Mouse (Mus musculus) ES-Bruce4 (cell line): ENCODE data around the gene Isg15. TPM values are rescaled to one million over a fixed set of nuclear protein-coding genes. Genes with fewer than 3 reads are reported as not detected.

ENCODE experiments used
- H3K27ac ChIP-seq: 2 replicates; pipeline ENCODE4 v1.5.1; 2012; ENCODE audit warnings: low read length, inconsistent platforms; ENCODE audit not compliant: insufficient read depth
- H3K27me3 ChIP-seq: 2 replicates; pipeline ENCODE4 v1.6.1; 2012; ENCODE audit warnings: mild to moderate bottlenecking, low read length, inconsistent platforms; ENCODE audit not compliant: control insufficient read depth, poor library complexity, insufficient read depth, severe bottlenecking
- H3K36me3 ChIP-seq: 2 replicates; pipeline ENCODE4 v1.6.1; 2012; ENCODE audit warnings: inconsistent platforms, mild to moderate bottlenecking, low read length, moderate library complexity; ENCODE audit not compliant: control insufficient read depth, poor library complexity, insufficient read depth, severe bottlenecking
- H3K4me1 ChIP-seq: one replicate; pipeline ENCODE4 v1.8.1; 2011; ENCODE audit warnings: low read length; ENCODE audit not compliant: control insufficient read depth, insufficient read depth
- H3K4me3 ChIP-seq: 2 replicates; pipeline ENCODE4 v1.5.1; 2011; ENCODE audit warnings: low read depth, mild to moderate bottlenecking, low read length
- H3K9ac ChIP-seq: 2 replicates; pipeline ENCODE4 v1.6.1; 2012; ENCODE audit warnings: low read depth, mild to moderate bottlenecking, inconsistent platforms; ENCODE audit not compliant: poor library complexity, severe bottlenecking
- H3K9me3 ChIP-seq: replicated peaks from 2 replicates; pipeline ENCODE4 v1.6.1; 2012; ENCODE audit warnings: mild to moderate bottlenecking, low read length, inconsistent platforms; ENCODE audit not compliant: control insufficient read depth, poor library complexity, insufficient read depth, severe bottlenecking
- CTCF ChIP-seq: IDR thresholded peaks from one replicate; pipeline ENCODE4 v1.8.1; 2011; ENCODE audit warnings: low read depth, low read length
- EP300 ChIP-seq: IDR thresholded peaks from 2 replicates; pipeline ENCODE4 v1.6.1; 2011; ENCODE audit warnings: low read depth, low read length; ENCODE audit not compliant: insufficient read depth
- POLR2A ChIP-seq: IDR thresholded peaks from one replicate; pipeline ENCODE4 v1.8.1; 2011; ENCODE audit warnings: low read length; ENCODE audit not compliant: insufficient read depth
- polyA plus RNA-seq: library from polyadenylated mRNA; stranded (reverse); fragments of >200 nt; gene quantifications from 2 replicates; pipeline ENCODE4 v1.2.4, GENCODE M21; 2011; ENCODE audit warnings: low read depth; ENCODE audit not compliant: missing spikeins, insufficient read depth, insufficient read length

The Isg15 gene
- polyA plus RNA-seq, 1 experiment: 10.7 TPM

DNA sequence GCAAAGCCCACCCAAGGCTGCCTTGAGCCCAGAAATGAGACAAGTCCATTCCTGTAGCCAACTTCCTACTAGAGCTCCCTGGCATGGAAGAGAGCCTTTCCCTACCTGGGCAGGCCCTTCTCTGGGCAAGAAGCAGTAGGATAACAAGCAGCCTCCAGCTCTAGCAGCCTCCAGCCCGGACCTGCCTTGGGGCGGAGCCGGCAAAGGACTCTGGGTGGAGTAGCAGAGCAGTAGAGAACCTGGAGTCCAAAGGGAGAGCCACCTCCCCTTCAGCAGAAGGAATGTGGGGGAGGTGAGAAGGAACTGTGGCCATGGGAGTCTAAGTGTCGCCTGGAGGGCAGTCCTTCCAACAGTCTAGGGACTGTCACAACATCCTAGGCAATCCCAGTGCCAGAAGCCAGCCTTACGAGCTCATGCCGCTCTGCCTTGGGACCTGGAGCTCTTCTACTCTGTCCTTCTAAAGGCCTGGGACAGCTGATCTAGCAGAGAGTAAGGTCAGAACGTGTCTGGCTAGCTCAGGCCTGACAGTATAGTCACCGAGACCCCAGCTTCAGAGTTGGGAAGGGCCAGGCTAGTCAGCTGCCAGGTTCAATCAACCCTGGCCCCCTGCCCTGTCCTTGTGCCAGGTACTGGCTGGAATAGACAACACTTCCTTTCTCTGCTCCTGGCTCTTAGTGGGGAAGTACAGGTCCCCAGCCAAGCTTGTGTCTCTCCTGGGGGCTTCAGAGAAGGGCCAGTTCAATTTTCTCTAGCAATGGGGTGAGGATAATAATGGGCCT is 8.0 kb downstream of the Isg15 start:
- peaks cover 16% of the 10 kb centered on the region for H3K36me3 ChIP-seq
- peak overlapping the region; percentile 10; the same call in 1 of the 2 replicates for H3K4me3 ChIP-seq

DNA sequence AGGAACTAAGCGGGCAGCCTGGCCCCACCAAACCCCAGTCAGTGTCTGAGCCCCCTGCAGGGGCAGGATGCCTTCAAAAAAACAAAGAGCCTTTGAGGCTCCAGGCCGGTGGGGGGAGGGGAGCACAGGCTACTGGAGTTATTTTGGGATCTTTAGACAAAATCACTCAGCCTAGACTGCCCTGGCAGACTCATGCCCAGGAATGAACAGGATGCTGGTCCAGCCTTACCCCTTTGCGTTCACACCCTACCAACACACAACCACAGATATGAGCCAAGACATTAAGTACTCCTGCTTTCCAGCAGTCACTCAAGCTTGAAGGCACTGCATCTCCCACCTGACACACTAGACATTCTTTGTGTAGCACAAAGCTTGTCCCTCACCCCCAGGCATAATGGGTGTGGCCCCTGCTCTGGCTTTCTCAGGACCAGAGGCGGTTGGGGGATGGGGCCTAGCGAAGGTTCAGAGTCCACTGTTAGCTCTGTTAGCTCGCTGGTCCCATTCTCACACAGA is 11.8 kb downstream of the Isg15 start:
- Histone ChIP-seq H3K36me3 (peaks cover 18% of the 10 kb centered on the region), H3K9me3 (no peaks in the 10 kb centered on the region), H3K9ac (no peak overlapping the region), H3K4me1 (peaks cover 36% of the 10 kb centered on the region), H3K4me3 (peak overlapping the region; percentile 9; the same call in 1 of the 2 replicates), H3K27me3 (no peaks in the 10 kb centered on the region), H3K27ac (peak overlapping the region; percentile 96)
- TF ChIP-seq EP300 (peak; percentile 97), POLR2A (no peak)

More for the DNA sequence above, 8.0 kb downstream of the Isg15 start:
- peaks cover 29% of the 10 kb centered on the region for H3K4me1 ChIP-seq
- H3K27me3 ChIP-seq: no peaks in the 10 kb centered on the region
- TF ChIP-seq POLR2A (no peak), EP300 (peak; percentile 91), CTCF (no peak)
- H3K9me3 ChIP-seq: no peaks in the 10 kb centered on the region
- H3K27ac ChIP-seq: peak overlapping the region; percentile 90
- peak overlapping the region; percentile 3 for H3K9ac ChIP-seq

DNA sequence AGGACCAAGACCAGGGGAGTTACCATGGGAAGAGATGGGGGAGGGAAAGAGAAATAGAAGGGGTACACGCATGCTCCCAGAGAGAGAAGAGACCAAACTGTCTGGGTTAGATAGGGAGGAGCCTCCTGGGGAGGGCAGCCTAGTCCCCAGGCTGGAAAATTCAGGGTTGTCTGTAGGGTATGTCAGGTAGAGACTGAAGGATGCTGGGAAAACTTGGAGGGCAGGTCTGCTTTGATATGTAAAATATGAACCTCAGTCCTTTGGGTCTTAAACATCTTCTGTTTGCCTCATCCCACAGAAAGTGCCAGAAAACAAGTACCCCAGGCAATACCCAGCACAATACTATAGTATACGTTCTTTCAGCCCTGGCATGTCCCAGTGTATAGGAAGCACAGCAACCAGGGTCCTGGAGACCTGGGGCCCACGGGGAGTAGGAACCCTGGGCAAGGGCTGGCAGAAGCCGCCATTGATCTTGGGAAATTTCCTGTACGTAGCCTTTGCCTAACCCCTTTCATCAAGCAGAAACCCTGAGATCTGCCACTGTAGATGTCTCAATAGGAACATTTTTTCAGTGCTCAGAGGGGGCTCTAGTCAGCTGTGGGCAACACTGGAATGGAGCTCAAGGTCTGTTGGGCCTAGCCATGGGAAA is 12.3 kb downstream of the Isg15 start:
- no peak overlapping the region for H3K9ac ChIP-seq
- peaks cover 4% of the 10 kb centered on the region for H3K9me3 ChIP-seq
- H3K4me3 ChIP-seq: no peak overlapping the region
- H3K27ac ChIP-seq: peak overlapping the region; percentile 96
- no peaks in the 10 kb centered on the region for H3K27me3 ChIP-seq
- peaks cover 31% of the 10 kb centered on the region for H3K4me1 ChIP-seq
- TF ChIP-seq EP300 (no peak), POLR2A (no peak)
- H3K36me3 ChIP-seq: peaks cover 20% of the 10 kb centered on the region

DNA sequence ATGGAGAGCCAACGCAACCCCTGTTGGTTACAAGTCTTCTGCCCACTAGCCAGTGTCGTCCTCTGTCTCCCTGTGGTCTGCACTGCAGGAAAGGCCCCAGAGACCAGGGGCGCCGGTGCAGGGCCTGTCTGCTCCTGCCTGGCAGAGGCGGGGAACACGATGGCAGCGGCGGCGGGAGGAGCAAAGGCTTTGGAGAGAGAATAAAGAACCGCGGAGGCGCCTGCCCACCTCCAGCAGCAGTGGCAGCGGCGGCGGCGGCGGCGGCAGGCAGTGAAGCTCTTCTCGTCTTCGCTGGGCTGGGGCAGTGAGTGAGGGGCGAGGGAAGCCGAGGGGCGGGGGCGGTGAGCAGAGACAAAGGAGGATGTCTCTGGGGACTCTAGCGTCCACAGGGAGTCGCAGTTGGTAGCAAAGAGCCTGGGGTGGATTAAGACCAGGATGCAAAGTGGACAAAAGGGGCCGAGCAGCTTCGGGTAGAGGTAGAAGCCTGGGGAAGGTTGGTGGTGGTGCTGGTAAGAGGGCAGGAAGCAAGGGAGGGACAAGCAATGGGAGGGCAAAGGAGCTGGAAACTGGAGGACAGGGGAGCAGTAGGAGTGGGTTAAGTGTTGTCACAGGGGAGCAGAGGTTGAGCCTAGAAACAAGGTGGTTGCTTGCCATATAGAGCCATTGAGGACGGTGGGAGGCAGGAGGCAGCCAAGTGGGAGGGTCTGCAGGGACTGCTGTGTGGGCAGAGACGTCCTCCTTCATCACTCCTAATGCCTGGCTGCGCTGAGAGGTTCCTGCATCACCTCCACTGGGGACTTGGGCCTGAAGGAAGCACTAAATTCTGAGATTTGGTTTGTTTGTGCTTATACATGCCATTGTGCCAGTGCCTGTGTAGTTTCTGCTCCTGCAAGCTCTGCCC is 14.4 kb downstream of the Isg15 start:
- H3K9ac ChIP-seq: peak overlapping the region; percentile 16; the same call in 1 of the 2 replicates
- peaks cover 24% of the 10 kb centered on the region for H3K36me3 ChIP-seq
- H3K9me3 ChIP-seq: peaks cover 24% of the 10 kb centered on the region
- H3K27ac ChIP-seq: no peak overlapping the region
- H3K27me3 ChIP-seq: no peaks in the 10 kb centered on the region
- peaks cover 29% of the 10 kb centered on the region for H3K4me1 ChIP-seq
- 0 out of 2 replicates have a peak overlapping the region, but pooled peaks have one; percentile 15 for H3K4me3 ChIP-seq
- TF ChIP-seq CTCF (no peak), EP300 (no peak), POLR2A (no peak)

DNA sequence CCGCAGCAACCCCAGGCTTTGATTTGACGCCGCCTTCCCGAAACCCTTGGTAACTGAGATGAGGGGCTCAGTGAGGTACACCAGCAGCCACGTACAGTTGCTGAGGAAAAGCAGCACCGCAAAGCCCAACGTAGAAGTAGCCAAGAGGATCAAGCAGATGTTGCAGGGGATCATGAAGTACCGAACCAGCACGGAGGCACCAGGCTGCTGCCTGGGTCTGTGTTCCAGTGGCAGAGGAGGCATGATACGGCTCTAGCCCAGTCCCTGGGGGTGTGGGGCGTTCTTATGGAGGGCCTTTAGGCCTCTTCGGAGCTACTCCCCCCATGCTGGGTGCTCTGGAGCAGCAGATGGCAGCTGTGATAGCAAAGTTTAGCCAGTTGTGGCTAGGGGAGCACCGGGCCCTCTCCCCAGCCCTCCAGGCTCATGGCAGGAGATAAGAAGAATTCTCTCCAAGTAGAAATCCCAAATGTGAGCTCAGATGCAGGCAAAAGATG is 15.1 kb downstream of the Isg15 start:
- Histone ChIP-seq H3K9ac (peak overlapping the region; percentile 16; the same call in 1 of the 2 replicates), H3K27me3 (no peaks in the 10 kb centered on the region), H3K27ac (no peak overlapping the region), H3K9me3 (peaks cover 31% of the 10 kb centered on the region), H3K4me3 (no peak overlapping the region), H3K4me1 (peaks cover 23% of the 10 kb centered on the region), H3K36me3 (peaks cover 24% of the 10 kb centered on the region)
- TF ChIP-seq CTCF: no peak
- TF ChIP-seq EP300: no peak
